Mouse (Mus musculus): ENCODE data around the gene Trim65.
"Not testable (repeated sequence)": the region's sequence is repeated elsewhere in the genome, so short reads cannot be mapped to it uniquely, and the experiment has no call there.

Trim65 gene

GRCm38 (mm10) chr11:116108464-116109137, 22.3 kb downstream of the Trim65 start:
- DNase-seq (ENCODE audit: low spot score): no peak

GRCm38 (mm10) chr11:116107777-116108285, 23.1 kb downstream of the Trim65 start:
- DNase-seq (ENCODE audit: low spot score): no peak

- DNase-seq (ENCODE audit: low spot score): no peak
Observed at GRCm38 (mm10) chr11:116106963-116107776, 23.8 kb downstream of the Trim65 start.

GRCm38 (mm10) chr11:116106154-116106962, 24.6 kb downstream of the Trim65 start:
- no peak for DNase-seq (ENCODE audit: low spot score)

GRCm38 (mm10) chr11:116105065-116105464, 25.9 kb downstream of the Trim65 start:
- no peak for DNase-seq (ENCODE audit: low spot score)

GRCm38 (mm10) chr11:116104006-116104646, 26.8 kb downstream of the Trim65 start:
- DNase-seq (ENCODE audit: low spot score): no peak

GRCm38 (mm10) chr11:116103572-116103971, 27.4 kb downstream of the Trim65 start:
- no peak for DNase-seq (ENCODE audit: low spot score)

GRCm38 (mm10) chr11:116102472-116102871, 28.5 kb downstream of the Trim65 start:
- DNase-seq (ENCODE audit: low spot score): no peak

GRCm38 (mm10) chr11:116101931-116102381, 29.0 kb downstream of the Trim65 start:
- no peak for DNase-seq (ENCODE audit: low spot score)

GRCm38 (mm10) chr11:116100839-116101238, 30.1 kb downstream of the Trim65 start:
- DNase-seq (ENCODE audit: low spot score): no peak

- peak; percentile 24 for DNase-seq (ENCODE audit: low spot score)
Observed at GRCm38 (mm10) chr11:116100385-116100784, 30.5 kb downstream of the Trim65 start.

- DNase-seq (ENCODE audit: low spot score): no peak
Observed at GRCm38 (mm10) chr11:116099462-116099861, 31.5 kb downstream of the Trim65 start.

- DNase-seq (ENCODE audit: low spot score): peak; percentile 69
Observed at GRCm38 (mm10) chr11:116098711-116099460, 32.0 kb downstream of the Trim65 start.

- DNase-seq (ENCODE audit: low spot score): no peak
Observed at GRCm38 (mm10) chr11:116096213-116097108, 34.5 kb downstream of the Trim65 start.

GRCm38 (mm10) chr11:116095573-116095972, 35.4 kb downstream of the Trim65 start:
- no peak for DNase-seq (ENCODE audit: low spot score)

GRCm38 (mm10) chr11:116093771-116094565, 37.0 kb downstream of the Trim65 start:
- peak; percentile 9 for DNase-seq (ENCODE audit: low spot score)

- DNase-seq (ENCODE audit: low spot score): not testable (repeated sequence)
Observed at GRCm38 (mm10) chr11:116092959-116093358, 38.0 kb downstream of the Trim65 start.

GRCm38 (mm10) chr11:116091591-116091990, 39.3 kb downstream of the Trim65 start:
- DNase-seq (ENCODE audit: low spot score): no peak

GRCm38 (mm10) chr11:116089545-116089944, 41.4 kb downstream of the Trim65 start:
- DNase-seq (ENCODE audit: low spot score): no peak
